Mouse (Mus musculus) CH12.LX (cell line): Measurements from ENCODE around the gene Rpn1.

Experiments
- EP300 ChIP-seq: IDR thresholded peaks from 2 replicates; pipeline ENCODE4 v1.6.1; 2011; ENCODE audit warnings: low read length, improper control_type of control experiment
- MEF2A ChIP-seq: IDR thresholded peaks from 2 replicates; pipeline ENCODE4 v1.6.1; 2014; ENCODE audit warnings: low read depth, mild to moderate bottlenecking, inconsistent platforms, low read length, improper control_type of control experiment, borderline replicate concordance
- POLR2A ChIP-seq: IDR thresholded peaks from 2 replicates; pipeline ENCODE4 v1.6.1; 2011; ENCODE audit warnings: low read depth, mild to moderate bottlenecking, improper control_type of control experiment, low read length

DNA sequence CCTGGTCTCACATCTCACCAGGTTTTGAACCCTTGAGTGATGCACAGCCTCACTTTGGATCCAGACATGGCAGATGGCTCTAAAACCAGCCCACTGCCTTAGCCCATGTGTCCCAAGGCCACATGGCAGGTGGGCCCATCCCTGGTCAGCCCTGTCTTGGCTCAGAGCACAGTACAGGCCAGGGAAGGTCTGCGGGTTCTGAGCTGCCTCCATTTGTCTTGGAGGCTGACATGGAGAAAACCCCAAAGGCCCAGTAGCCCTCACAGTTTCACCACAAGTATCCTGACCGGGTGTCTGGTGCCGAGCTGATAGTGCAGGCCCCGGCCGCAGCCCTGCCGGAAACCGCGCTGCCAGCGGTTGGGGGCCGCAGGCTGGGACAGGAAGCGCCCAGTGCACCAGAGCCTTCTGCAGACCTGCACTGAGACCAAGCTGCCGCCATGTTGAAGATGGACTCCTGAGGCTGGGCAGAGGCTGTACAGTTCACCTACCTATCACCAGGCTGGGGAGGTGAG lies 22.4 kb downstream of the Rpn1 start:
- TF ChIP-seq MEF2A (no peak), POLR2A (no peak), EP300 (no peak)
